Mouse (Mus musculus): ENCODE measurements at regions not wholly inside any gene's neighbourhood (a gene's known extent, or its start where the extent isn't known, plus 50 kb on each side); places are given as distances from the start of the nearest gene placed in this dataset.

DNA sequence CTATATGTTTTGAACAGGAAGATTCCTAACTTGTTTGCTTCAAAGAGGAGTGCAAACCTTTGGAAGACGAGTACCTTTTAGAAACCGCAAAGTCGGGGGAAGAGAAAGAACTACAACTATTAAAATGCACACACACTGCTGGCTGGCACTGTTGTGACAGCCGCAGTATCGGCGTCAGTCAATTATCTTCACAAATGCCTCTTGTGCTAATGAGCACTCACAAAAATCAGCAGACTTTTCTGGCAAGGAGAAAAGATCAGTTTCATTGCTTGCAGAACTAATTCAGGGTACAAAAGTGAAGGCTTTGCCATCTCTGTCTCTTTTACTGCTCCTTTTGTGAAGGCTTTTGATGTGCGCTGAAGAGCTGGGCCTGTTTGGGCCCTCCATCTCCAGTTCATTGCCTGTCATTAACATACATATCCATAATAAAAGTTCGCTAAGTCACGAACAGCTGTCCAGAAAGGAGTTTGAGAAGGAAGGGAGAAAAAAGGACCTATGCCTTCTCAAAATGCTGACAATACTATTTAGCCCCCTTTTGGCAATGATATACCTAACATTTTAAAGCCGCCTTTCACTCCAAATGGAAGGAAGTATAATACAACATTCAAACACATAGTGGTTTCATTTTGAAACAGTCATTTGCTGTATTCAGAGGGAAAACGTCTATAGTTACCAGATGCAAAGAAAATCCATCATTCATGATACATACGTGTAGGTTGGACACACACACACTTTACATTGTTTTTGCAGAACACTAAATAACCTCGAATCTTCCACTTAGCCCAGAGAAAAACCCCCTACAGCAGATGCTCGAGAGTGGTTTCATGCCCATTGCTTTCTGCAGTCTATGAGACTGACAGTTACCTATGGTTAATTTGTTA is 186.6 kb upstream of the Sp8 start:
- DNase-seq (ENCODE audit: low spot score in 2 of 2): no peak

DNA sequence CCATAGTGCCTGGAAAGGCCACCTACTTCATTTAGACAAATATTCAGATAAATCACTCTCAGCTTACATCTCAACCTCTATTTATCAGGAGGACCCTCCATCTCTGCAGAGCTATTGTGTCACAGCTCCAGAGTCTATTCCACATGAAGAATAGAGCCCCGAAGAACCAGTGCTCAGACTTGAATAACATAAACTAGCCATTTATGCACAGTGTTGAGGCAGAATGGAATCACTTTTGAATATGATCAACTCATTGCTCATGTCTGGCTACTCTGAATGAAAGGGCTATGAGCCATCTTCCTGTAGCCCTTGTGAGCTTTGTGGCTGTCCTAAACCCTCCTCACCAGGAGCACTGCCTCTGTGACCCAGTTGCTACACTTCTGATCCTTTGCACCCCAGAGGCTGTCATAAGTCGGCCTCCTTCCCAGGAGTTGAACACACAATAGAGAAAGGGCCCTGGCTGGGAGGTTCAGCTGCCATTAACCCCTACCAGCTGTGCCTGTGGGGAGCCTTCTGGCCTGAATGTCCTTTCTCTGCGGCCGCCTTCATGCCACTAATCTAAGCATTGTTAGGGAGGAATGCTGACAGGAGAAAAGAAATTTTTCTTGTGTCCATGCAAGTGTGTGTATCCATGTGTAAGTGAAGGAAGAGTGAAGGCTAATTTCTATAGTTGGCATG is 195.5 kb upstream of the Sp8 start:
- DNase-seq (ENCODE audit: low spot score in 2 of 2): no peak

DNA sequence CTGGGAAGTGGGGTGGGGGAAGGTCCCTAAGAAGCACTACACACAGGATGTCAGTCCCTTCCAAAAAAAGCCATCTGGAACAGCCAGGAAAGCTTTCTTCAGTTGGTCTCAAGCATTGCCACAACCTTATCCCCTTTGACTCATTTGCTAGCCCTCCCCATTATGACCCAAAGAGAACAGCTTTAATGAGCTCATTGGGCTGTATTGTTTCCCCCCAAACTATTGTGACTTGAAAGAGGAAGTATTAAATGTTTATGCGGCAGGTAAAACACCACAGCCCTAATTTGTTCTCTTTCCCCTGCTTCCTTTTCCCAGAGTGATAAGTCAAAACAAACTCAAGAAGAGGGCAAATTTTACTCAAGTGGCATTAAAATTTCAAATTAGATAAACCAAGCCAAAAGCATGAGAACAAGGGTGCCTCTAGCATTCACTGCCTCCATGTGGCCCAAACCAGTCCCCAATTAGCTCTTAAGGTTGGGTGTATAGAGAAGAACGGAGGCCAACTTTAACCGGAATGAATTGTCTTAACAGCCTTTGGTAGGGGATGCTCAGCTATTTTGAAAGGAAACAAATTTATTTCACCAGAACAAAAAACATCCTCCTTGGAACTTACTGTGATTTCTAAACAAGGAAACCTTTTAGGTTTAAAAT is 196.7 kb upstream of the Sp8 start:
- no peak for DNase-seq (ENCODE audit: low spot score in 2 of 2)

DNA sequence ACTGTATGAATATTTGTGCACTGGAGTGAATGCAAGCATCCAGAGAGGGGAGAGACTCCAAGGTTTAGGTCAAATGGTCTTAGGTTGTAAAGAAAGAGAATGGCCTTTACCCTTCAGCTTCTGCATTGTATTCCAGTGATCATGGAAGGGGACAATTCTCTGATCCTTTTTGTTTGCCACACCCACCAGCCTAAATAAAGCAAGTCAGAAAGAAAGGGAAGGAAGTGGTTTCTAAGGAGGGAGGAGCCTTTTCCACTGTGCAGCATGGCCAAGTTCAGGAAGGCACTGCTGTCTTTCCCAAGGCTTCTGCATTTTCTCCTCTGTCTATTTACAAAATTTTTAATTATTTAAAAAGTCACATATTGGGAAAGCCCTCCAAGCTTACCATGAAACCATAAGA is 197.5 kb upstream of the Sp8 start:
- DNase-seq (ENCODE audit: low spot score in 2 of 2): no peak

DNA sequence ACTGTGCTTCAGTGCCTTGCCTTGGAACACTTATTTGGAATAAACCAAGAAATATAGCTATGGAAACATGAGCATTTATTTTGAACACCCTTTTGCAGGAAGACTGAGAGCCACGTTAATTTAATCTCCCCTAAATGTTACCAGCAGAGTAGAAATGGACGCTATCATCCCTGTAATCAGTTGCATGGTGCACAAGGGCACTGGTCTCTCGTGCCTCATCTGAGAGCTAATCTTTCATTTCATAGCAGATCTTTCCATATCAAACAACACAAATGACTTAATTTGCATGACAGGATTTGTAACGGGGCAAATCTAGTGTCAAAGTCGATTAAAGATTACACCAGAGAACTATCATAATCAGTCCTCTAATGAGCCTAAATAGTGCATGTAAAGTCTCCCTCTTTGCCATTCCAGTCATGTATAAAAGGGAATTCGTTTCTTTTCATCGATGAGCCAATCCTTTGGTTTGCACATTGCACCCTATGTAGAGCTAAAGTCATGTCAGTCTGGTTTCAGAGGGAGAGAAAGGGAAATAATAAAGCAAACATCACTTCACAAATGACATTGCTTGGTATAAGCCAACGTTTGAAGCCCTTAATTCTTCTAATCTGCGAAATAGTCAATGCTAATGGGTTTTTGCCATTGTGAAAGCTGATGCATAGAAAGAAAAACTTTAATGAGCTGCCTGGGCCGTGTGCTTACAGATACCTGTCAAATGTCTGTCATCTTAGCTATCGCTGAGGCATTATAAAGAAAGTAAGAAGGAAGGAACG is 198.7 kb upstream of the Sp8 start:
- no peak for DNase-seq (ENCODE audit: low spot score in 2 of 2)

DNA sequence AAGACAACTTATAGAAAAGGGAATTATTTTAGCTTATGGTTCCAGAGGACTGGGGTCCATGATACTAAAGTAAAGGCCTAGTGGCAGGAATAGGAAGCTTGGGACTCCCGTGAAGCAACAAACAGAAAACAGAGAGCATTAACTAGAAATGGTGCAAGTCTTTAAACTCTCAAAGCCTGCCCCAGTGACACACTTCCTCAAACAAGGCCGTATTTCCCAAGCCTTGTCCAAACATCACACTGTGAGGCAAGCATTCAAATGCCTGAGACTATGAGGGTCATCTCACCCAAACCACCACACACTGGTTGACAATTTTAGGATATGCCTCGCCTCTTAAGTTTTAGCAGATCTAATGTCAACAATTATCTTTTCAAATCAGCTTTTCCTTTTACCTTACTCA is 205.2 kb upstream of the Sp8 start:
- no peak for DNase-seq (ENCODE audit: low spot score in 2 of 2)

DNA sequence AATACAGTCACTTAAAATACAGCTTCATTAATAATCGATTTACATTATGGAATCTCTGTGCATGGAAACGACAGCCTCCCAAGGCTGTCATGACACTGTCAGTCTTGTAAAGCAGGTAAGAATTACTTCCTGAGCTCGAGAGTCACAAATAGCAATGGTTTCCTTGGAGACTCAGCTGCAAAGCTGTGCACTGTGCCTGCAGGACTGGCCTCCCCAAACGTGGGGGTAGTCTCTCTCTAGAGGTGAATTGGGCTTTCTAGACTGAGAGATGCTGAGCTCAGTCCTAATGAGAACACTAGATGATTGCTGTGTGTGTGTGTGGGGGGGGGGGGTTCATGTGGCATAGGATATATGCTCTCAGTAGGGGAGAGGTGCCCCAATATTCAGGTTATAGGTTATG is 208.9 kb upstream of the Sp8 start:
- no peak for DNase-seq (ENCODE audit: low spot score in 2 of 2)

DNA sequence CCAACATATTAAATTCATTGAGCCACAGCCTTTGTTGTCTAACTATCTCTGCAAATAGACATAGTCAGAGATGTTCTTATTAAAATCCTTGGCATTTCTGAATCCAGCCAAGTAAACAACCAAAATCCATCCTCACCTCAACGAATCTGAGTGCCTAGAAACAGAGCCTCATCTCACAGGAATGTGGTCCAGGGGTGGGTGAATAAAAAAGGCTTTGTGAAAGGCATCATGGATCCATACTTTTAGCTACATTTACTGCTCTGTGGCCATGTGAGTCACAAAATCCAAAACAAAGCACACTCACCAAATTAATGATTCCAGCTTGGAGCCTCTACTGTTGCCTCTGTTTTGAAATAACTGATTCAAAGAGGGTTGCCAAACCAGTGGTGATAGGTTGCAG is 210.7 kb upstream of the Sp8 start:
- no peak for DNase-seq (ENCODE audit: low spot score in 2 of 2)

DNA sequence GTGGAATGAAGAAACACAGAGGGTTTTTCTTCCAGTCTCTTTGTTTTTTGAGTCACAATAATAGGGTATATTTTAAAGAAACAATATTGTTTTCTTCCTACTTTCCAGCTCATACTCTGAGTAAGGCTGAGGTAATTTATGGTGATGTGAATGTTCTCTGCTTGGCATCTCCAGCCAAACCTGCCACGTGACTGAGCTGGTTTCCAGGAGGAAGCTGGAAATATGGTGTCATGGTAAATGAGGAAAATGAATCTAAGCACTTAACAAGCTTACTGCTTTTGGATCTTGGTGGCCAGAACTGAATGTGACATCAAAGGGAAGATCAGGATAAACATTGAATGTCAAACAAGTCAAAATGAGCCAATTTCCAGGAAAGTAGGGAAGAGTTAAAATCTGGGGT is 215.8 kb upstream of the Sp8 start:
- no peak for DNase-seq (ENCODE audit: low spot score in 2 of 2)

DNA sequence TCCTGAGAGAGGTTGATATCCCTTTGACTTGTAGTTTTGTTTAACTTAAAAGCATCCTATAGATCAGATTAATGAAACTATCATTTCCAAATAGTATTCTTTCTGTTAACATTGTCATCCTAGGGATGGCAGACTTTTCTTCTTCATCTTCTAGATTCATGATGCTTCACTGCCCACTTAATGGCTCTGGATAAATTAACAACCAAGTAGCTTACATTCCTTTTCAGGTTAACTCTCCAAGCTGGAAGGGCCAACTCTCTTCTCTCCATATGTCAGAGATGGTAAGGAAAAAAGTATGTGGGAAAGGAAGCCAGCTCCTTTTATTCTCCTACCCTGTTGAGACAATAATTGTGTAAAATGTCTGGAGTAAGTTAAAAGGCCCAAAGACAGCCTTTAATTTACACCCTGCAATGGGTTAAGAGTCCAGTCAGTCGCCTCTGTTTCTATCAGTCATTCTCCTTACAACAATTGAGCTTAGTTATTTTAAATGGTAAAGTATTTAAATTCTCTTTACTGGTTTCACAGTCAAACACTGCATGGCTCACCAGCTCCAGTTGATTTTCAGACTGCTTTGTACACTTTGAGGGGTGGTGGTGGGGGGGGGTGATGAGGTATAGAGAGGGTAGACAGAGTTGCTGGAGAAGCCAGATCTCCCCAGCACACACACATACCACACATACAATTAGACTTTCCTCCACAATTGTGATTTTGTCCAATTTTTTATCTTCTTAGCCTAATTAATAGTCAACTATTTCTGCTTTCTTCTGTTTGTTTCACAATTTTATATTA is 224.2 kb upstream of the Sp8 start:
- no peak for DNase-seq (ENCODE audit: low spot score in 2 of 2)

DNA sequence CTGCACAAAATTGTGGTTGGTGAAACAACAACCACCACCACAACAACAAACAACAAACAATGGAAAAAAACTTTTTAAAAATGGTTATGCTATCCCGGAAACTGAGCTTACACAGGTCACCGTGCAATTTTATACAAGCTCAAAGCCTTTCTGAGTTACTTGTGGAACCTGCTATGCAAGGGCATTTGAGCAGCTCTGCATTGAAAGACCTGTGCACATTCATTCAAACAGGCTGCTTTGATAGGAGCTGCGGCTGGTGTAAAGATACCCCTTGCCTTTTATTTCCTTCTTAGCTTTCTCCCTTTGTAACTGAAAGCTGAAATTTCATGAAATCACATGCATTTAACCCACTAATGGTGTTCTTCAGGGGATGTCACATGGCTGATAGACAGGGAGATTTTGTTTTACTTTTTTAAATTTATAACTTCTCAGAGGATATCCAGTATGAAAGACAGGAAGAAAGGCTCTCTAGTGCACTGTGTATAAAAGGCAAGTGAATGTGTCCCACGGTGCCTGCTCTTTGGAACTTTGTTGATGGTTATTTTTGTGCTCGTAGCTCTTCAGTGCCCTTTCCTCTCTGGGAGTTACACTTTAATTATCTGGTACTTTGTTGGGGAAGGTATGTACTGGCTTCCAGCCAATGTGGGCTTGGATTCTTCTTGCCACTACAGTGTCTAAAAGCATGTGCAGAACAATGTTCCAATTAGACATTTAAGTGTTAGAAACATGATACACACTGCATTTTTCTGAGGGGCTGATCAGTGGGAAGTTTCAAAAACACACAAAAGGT is 225.1 kb upstream of the Sp8 start:
- no peak for DNase-seq (ENCODE audit: low spot score in 2 of 2)

DNA sequence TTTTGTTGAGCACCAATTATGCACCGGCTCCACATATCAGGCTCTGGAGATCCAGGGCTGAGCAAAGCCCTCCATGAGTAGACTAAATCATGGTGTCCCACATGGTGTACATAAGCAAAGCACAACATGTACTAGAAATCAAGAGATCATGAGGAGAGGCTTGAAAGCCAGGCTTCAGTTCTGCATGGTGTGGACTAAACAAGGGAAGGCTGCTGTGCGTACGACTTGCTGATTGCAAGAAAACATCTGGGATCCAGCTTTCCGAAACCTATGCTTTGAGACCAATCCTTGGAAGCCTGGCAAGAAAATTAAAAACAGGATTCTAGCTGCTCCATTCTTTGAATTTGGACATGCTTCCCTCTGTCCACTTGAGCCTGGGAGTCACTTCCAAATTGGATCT is 249.1 kb upstream of the Sp8 start:
- no peak for DNase-seq (ENCODE audit: low spot score in 2 of 2)

DNA sequence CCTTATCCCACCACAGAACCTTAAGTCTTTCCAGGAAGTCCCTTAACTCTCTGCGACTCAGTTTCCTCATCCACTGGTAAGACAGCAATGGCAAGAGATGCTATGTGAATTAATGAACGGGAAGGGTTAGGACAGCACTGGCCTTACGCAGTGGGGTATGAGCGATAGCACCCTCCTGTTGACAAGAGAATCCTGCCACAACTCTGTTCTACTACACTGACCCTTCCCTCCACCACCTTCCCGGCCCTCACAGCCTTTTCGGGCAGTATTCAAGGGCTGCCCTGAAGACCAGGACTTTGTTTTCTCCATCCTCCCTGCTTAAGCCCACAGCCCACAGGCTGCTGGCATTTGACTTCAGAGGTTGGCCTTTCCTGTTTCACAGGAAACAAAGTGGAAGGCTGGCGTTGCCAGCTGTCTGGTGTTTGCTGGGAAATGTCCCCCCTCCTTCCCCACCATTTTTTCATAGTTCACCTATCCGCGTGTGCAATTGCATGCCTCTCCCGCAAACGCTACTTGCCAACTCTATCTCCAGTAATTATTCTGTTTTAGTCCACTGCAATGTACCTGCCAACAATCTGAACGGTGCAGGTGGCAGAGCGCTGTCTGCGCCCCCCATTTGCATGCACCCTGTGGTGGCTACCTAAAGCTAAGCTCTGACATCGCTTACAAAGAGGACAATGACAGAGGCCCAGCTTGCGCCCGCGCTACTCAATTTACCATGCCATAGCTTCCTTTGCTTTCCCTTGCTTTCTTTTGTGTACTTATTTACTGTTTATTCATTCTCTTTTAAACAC is 251.2 kb upstream of the Sp8 start:
- DNase-seq (ENCODE audit: low spot score in 2 of 2): no peak

DNA sequence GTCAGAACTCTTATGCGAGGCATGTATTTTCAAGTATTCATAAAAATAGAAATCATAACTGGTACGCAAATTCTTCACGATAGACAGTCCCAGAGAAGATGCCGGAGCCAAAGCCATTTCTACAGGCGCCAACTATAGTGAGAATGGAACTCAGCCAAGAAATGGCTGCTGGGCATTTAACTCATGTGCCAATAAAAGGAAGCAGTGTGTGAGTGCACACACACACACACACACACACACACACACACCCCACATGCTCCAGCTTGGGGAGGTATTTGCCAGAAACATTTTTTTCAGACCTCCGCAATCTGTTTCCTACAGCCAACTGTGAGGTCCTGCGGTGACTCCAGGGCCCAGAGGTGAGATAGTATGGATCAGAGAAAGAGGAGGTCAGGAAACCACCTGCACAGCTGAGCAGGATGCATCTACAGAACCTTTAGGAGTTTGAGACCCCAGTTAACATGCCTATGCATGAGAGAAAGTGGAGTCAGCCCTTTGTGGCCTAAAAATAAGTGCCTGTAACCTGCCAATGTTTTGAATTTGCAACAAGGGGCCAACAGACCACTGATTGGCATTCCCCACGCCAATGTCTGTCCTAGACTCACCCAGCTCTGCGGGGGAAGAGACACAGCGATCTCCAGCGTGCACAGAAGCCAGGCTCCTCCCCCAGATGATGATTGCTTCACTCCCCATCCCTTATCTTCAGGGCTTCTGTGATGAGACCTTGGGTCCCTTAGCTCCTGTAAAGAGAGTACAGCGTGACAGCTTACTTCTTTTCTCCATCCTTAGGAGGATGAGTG is 262.1 kb upstream of the Sp8 start:
- DNase-seq (ENCODE audit: low spot score in 2 of 2): no peak

DNA sequence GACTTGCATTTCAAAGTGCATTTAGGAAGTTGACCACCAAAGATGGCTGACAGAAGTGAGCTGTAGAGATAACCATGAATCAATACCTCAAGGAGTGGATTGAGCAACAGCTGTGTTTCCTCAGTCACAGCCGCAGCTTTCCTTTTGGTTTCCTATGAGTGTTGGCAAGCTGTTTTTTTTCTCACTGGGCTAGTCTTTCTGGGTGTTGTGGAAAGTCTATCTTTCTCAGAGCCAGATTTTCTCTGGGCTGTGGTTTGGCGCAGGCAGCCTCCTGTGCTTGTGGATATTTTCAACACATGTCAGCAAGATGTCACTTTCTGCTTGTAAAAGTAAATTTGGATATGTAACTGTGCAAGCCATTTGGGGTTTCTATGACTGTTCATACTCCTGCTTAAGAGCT is 268.6 kb upstream of the Sp4 start:
- DNase-seq (ENCODE audit: low spot score in 2 of 2): peak in 1 of 2 experiments; percentile 43

DNA sequence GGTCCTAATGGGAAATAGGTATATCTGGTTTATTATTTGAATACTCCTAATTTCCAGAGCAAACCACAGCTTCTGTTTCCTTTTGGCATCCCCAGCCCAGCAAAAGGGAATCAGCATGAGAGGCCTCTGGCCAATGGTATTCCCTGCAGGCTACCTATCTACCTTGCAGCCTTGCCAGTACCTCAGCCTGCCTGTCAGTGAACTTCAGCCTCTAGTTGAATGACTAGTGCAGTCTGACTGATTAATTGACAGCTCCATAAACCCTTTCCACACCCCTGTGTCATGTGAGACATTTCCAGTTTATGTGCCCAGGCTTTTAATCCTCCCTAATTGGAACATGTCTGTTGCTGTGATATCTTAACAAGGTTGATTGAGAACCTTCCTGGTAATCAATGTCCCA is 265.4 kb upstream of the Sp4 start:
- no peak for DNase-seq (ENCODE audit: low spot score in 2 of 2)

DNA sequence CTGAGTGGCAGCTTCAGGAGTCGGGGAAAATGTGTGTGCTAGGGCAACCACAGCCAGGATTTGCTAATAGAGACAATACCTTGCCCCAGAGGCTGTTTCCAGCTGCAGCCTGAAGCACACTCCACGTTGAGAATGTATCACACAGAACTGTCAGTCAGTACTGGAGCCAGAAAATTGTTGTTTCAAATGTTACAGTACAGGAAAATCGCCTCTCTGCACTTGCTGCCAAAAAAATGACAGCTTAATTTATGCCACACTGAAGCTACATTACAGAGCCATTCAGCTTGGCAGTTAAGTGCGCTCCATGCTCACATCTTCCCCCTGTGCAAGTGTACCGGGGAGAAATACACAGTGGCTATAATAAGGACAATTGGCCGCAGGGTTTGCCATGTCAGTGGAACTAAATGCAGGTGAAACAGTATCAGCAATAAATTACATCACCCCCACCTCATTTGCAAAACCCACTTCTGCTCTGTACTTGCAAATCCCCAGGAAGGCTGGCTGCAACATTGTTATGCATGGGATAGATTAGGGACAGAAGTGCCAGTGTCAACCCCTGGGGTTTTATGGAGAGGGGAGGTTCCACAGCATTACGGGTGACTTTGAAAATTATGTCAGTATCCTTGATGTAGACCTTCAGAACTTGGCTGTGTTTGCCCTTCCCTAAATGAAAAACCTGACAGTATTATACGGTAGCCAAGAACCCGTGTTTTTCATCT is 263.3 kb upstream of the Sp4 start:
- no peak for DNase-seq (ENCODE audit: low spot score in 2 of 2)

DNA sequence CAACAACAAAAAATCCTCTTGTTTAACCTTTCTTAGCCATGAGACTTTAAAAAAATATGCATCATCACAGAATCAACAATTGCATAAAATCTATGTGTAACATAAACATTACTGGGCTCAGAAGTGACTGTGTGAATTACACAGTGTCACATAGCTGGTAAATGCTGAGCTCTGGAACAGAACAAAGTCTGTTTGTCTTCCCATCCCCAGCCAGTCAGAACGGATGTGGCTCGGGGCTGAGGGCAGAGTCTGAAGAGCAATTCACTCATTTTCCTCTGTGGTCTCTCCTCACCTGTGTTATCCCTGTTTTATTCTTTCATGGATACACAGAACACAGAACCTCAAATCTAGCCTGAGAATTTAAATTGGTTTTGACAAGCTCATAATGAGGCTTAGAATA is 261.0 kb upstream of the Sp4 start:
- no peak for DNase-seq (ENCODE audit: low spot score in 2 of 2)

All from frontal cortex, postnatal 36 days (tissue).